Mouse (Mus musculus): Measurements from ENCODE around the gene Aldoart2.
"Not testable (repeated sequence)": the region's sequence is repeated elsewhere in the genome, so short reads cannot be mapped to it uniquely, and the experiment has no call there.

The Aldoart2 gene

GRCm38 (mm10) chr12:55565206-55565605 is at the start of gene Aldoart2:
Gene Aldoart2, plus strand, starts transcription at chr12:55565239.
- DNase-seq (ENCODE audit: low spot score) = no peak

- no peak for DNase-seq (ENCODE audit: low spot score)
These were observed 46.8 kb upstream of the Aldoart2 start for GRCm38 (mm10) chr12:55518061-55518738.

GRCm38 (mm10) chr12:55526983-55527752 is 37.9 kb upstream of the Aldoart2 start:
- DNase-seq (ENCODE audit: low spot score) = no peak

- DNase-seq (ENCODE audit: low spot score) = no peak
These were observed 28.4 kb upstream of the Aldoart2 start for GRCm38 (mm10) chr12:55536537-55537135.

- DNase-seq (ENCODE audit: low spot score) = no peak
These were observed 27.3 kb upstream of the Aldoart2 start for GRCm38 (mm10) chr12:55537742-55538141.

- no peak for DNase-seq (ENCODE audit: low spot score)
These were observed 26.6 kb upstream of the Aldoart2 start for GRCm38 (mm10) chr12:55538328-55538971.

GRCm38 (mm10) chr12:55539157-55539556 is 25.9 kb upstream of the Aldoart2 start:
- no peak for DNase-seq (ENCODE audit: low spot score)

- DNase-seq (ENCODE audit: low spot score) = not testable (repeated sequence)
These were observed 10.1 kb upstream of the Aldoart2 start for GRCm38 (mm10) chr12:55554901-55555300.

- no peak for DNase-seq (ENCODE audit: low spot score)
These were observed 7.2 kb upstream of the Aldoart2 start for GRCm38 (mm10) chr12:55557866-55558265.

- no peak for DNase-seq (ENCODE audit: low spot score)
These were observed 5.7 kb upstream of the Aldoart2 start for GRCm38 (mm10) chr12:55559184-55559855.

- DNase-seq (ENCODE audit: low spot score) = no peak
These were observed 4.9 kb upstream of the Aldoart2 start for GRCm38 (mm10) chr12:55560025-55560690.

GRCm38 (mm10) chr12:55563742-55564141 is 1.3 kb upstream of the Aldoart2 start:
- no peak for DNase-seq (ENCODE audit: low spot score)

- DNase-seq (ENCODE audit: low spot score) = no peak
These were observed 664 bp upstream of the Aldoart2 start for GRCm38 (mm10) chr12:55564187-55564963.

GRCm38 (mm10) chr12:55565867-55566266 is 828 bp downstream of the Aldoart2 start:
- DNase-seq (ENCODE audit: low spot score) = no peak

GRCm38 (mm10) chr12:55566837-55567236 is 1.8 kb downstream of the Aldoart2 start:
- no peak for DNase-seq (ENCODE audit: low spot score)

GRCm38 (mm10) chr12:55568466-55568865 is 3.4 kb downstream of the Aldoart2 start:
- DNase-seq (ENCODE audit: low spot score) = no peak

- no peak for DNase-seq (ENCODE audit: low spot score)
These were observed 4.6 kb downstream of the Aldoart2 start for GRCm38 (mm10) chr12:55569676-55570075.

- DNase-seq (ENCODE audit: low spot score) = no peak
These were observed 5.6 kb downstream of the Aldoart2 start for GRCm38 (mm10) chr12:55570646-55571045.

- DNase-seq (ENCODE audit: low spot score) = no peak
These were observed 6.1 kb downstream of the Aldoart2 start for GRCm38 (mm10) chr12:55571181-55571580.

- DNase-seq (ENCODE audit: low spot score) = no peak
These were observed 6.6 kb downstream of the Aldoart2 start for GRCm38 (mm10) chr12:55571661-55572060.

GRCm38 (mm10) chr12:55573089-55573488 is 8.1 kb downstream of the Aldoart2 start:
- DNase-seq (ENCODE audit: low spot score) = no peak
